Comparison of ENCODE assay signal across 14 mouse cellular contexts in genomic region chr1:52254411-52254810, GRCm38 (mm10).
"Had no signal": no experiment of that assay in that cellular context is flagged by ENCODE, and none has a peak within 500 bp of the region (broad histone marks: within the 10 kb centered on the region; RNA-seq: fewer than 3 reads in every experiment).

No protein-coding gene starts in this region.

- H3K4me1 ChIP-seq: midbrain, embryonic 10.5 days; neural tube, embryonic 12.5 days had no signal

- H3K4me3 ChIP-seq: kidney, embryonic 15.5 days; midbrain, embryonic 10.5 days; neural tube, embryonic 12.5 days had no signal

- H3K36me3 ChIP-seq: kidney, embryonic 15.5 days; midbrain, embryonic 10.5 days; neural tube, embryonic 12.5 days had no signal

- H3K9ac ChIP-seq: kidney, embryonic 15.5 days; liver, embryonic 14.5 days; neural tube, embryonic 12.5 days had no signal

- H3K27me3 ChIP-seq: kidney, embryonic 15.5 days; neural tube, embryonic 12.5 days had no signal

- H3K9me3 ChIP-seq: kidney, embryonic 15.5 days; midbrain, embryonic 10.5 days; neural tube, embryonic 12.5 days had no signal

- H3K27ac ChIP-seq: kidney, embryonic 15.5 days; liver, embryonic 14.5 days; midbrain, embryonic 10.5 days; neural tube, embryonic 12.5 days; stomach, postnatal 0 days had no signal

- DNase-seq: kidney, adult 2 months; kidney, postnatal 25 days; layer of hippocampus, adult 9-11 months; layer of hippocampus, postnatal 36 days; lung, adult 18-20 months; lung, postnatal 36 days; midbrain, embryonic 14.5 days; thymus, adult 18-20 months; thymus, postnatal 14 days had no signal

- H3K4me2 ChIP-seq: kidney, embryonic 15.5 days; neural tube, embryonic 12.5 days had no signal
